Mouse (Mus musculus): ENCODE results near the gene Larp4.

Gene Larp4

DNA sequence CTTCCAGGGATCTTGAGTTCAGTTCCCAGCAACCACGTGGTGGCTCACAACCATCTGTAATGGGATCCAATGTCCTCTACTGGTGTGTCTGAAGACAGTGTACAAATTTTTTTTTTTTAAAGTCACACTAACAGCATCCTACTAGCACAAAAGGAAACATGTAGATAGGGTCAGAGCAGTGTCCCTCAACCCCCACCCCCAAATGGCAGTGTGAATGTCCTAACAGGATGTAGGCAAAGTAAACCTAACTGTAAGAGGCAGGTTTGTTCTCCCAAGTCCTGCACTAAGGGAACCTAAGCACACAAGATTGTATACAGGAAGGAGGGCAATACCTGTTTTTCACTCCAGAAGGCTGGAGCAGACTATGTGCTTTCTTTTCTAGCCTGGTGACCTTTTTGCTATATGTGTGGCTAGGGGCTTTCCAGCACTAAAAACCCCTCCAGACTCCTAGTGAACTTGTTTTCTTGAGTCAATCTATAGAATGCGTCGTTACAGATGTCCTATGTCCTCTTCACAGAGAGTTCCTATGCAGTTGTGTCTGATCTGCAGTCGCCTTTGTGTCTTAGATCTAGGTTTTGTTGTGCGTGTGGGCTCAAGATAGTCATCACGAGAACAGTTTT, 48.5 kb downstream of the Larp4 start:
- no peak for DNase-seq

DNA sequence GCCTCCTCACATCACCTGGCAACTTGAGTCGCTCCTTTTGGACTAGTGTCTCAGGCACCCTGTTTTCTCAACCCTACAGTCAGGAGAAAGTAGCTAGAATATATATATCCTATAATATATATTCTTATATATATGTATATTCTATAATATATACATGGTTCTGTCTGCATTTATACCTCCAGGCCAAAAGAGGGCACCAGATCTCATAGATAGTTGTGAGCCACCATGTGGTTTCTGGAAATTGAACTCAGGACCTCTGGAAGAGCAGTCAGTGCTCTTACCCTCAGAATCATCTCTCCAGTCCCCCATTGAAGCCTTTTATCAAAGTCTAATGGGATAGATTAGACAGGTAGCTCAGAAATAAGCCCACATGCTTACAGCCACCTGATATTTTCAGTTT, 51.3 kb downstream of the Larp4 start:
- DNase-seq, result no peak

DNA sequence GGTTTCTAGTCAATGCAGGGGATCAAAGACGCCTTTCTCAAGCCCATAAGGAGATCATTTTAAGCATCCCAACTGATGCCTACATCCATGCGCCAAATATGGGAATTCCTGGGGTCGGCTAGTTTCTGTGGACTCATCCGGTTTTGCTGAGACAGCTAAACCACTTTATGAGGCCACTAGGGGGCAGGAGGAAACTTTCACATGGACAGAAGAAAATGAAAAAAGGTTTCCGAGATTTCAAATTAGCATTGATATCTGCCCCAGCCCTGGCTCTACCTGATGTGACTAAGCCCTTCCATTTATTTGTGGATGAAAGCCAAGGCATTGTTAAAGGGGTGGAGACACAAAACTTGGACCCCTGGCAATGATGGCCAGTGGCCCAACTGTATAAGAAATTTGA, 53.1 kb downstream of the Larp4 start:
- DNase-seq, result peak; percentile 45

DNA sequence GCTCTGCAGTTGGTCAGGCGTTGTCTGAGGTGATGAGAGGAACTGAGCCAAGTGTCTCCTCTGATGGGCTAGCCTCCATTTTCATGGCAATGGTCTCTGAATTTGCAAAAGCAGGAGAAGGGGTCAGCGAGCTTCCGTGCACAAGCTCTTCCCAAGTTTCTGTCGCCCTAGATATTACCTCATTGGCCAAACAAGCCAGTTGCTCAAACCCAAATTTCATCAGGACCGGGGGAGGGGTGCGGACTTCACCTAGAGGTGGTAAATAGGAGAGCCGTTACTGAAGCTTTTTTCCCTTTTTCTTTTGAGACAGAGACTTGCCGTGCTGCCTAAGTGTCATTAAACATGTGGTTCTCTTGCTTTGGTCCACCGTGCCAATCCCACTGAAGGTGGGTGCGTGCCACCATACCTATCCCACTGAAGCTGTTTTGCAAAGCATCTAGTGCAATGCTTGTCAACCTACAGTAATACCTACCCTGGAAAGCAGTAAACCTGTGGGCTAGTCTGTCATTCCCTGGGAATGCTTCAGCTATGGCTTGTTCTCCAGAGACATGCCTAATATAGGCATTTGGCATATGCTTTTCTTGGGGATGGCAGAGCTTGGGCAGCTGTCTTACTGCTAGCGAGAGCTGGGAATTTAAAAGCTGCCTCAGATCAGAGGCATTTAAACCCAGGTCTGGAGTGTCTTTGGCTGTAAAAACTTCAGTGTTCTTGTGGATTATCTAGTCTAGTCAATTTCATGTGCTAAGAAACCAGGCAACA, 55.4 kb downstream of the Larp4 start:
- no peak for DNase-seq

DNA sequence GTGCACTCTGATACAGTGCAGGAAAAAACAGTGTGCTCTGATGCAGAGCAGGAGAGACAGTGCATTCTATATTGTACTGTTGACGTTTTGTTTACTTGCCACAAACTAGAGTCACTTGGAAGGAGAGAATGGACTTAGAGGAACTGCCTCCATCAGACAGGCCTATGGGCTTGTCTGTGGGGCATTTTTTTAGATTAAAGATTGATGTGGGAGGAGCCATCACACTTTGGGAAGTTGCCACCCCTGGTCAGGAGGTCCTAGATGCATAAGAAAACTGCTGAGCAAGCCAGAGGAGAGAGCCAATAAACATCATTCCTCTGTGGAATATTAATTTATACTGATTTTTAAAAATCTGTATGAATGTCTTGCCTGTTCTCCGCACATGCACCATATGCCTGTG, 58.3 kb downstream of the Larp4 start:
- DNase-seq, result no peak

DNA sequence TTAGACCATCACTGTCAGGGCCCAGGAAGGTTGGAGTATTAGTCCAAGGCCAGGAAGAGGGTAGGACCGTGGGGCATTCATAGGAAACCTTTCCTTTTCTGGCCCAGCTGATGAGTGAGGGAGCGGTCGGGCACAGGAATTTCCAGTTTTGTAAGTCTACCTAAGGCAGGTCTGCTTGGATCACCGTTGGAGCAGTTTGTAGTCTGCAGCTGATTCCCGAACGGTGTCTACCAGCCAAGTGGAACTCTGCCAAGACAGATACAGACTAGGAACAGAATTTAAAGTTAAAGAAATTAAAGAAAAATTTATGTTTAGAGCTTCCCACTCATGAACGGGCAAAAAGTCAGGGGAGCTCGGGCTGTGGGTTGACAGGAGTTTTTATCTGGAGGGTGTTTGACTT, 59.6 kb downstream of the Larp4 start:
- DNase-seq, result no peak

DNA sequence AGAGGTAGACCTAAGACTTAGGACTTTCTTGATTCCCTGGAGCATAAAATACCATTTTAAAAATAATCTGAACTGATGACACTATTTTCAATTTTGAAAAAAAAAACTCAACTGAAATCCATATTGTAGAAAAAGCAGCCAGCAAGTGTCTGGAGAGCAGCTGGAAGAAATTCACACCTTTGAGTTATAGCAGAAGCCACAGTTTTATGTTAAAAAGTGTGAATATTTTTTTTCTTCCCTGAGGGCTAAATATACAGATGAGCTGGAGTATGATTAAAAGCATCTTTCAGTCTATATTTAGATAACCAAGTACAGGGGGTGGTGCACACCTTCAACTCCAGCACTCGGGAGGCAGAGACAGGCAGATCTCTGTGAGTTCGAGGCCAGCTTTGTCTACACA, 60.0 kb downstream of the Larp4 start:
- DNase-seq, result no peak

DNA sequence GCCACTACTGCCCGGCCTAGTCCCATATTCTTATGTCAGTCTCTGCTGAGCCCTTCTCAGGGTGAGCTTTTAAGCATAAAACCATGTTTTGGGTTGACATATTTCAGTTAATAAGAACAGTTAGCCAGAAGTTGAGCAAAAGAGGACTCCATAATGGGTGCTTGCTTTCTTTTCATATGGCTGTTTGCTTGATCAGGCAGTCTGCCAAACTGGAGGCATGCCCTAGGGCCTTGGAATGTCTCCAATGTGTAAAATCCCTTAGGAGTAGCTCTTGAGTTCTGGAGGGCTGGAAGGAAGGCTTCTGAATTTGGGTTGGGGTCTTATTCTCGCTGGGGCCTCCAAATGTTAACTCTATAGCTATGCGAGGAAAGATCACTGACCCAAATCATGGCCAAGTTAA, 62.7 kb downstream of the Larp4 start:
- DNase-seq, result no peak

DNA sequence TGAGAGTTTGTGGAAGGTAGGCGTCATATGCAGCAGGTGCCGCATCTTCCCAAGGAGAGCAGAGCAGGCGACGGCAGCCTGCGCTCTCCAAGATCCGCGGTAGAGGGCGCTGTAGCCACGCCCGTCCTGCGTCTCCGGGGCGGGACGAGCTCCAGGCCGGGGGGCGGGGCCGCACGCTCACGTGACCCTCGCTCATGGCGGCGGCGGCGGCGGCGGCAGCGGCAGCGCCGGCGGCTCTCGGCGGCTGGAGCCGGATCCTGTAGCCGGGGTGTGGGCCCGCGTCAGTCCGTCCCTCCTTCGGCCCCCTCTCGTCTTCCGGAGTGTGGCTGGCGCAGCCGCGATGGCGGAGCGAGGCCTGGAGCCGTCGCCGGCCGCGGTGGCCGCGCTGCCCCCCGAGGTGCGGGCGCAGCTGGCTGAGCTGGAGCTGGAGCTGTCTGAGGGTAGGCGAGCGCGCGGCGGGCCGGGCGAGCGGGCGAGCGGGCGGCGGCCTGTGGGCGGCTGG, 68.7 kb downstream of the Larp4 start, which contains the start of gene Dip2b:
TSS of gene Dip2b (plus strand) at position 195 of the 502 bp plus-strand sequence.
- peak; percentile 98 for DNase-seq

DNA sequence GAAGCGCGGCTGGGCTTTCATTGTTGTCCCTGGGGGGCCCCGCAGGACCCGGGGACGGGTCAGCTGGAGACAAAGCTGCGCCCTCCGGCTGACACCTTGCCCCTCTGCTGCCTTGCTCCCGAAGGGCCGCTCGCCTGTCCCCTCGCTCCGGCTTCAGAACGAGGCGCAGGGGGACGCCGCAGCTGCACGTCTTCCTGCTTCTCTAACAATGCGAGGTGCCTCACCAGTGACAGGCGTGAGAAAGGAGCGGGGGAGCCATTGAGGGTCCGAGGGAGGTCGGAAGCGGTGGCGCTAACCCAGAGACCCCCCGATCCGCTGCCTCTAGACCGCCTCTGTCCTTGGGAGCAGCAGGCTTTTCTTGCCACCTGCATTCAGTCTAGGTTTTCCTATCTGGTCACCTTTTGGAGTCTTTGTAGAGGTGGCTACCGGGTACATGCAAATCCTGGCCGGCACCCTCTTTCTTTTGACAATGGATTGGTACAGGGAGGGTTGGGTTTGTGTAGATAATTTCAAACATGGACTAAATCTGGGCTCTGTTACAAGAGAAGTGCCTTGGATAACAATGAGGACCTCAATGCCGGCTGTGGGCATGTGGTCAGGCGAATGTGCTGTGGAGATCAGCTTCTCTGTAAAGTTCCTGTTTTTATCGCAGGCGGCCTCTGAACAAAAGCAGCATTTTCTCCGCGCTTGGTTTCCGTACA, 69.3 kb downstream of the Larp4 start:
- peak; percentile 69 for DNase-seq

DNA sequence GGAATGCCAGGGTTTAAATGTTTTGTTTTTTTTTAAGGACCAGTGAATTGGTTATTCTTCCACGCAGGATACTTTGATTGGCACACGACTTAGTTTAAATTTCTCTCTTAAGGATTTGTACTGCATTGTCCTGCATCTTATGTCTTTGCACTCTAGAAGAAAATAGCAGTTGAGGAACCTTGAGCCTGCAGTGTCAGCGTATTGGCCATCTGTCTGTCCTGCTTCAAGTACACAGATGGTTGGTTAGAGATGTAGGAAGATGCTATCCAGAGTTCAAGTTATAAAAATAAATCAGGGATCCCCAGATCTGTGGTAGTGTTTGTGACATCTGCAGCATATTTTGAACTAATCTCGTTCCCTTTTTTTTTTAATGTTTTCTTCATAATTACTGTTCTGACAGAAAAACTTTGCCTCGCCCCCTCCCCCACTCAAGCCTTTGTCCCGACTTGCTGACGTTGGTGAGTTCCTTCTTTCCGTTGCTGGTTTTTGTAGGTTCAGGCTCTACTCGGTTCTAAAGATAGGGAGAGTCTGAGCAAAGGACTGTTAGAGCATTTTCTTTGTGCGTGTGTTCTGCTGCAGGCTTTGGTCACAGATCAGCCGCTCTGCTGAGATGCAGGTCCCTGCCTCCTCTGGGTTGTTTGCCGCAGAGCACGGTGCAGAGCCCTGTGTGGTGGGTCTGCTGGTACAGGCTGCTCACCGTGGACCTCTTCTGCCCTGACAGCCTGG, 70.8 kb downstream of the Larp4 start:
- DNase-seq, result no peak

DNA sequence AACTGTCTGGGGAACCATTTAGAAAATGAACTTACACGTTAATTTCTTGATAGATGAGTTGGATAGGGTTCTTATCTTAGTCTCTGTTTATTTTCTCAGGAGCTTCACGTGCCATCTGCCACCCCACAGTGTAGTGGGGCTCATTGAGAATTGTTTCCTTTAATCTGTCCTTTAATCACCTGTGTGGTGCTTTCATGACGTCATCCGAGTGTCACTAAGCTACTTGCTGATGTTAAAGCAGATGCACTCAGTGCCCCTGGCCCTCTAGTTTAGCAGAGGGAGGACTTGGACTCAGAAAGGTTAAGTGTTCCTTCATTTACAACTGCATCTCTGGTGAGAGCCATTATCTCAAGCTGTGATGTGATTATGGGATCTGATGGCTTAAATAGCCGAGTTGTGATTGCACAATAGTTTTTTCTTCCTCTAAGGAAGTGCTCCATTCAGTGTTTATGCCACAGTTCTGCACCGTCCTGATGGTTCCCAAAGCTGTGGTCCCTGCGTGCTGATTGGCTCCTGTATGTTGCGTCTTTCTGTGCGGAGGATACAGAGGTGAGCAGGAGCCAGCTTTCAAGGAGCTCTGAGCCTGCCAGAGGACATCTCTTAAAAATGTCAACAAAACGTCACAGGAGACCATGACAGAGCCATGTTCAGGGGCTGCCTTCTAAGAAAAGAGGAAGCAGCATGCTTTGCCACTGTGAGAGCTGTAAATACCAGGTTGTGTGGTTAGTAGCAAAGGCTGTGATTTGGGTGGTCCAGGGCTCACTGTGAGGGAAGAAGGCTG, 71.6 kb downstream of the Larp4 start:
- no peak for DNase-seq

DNA sequence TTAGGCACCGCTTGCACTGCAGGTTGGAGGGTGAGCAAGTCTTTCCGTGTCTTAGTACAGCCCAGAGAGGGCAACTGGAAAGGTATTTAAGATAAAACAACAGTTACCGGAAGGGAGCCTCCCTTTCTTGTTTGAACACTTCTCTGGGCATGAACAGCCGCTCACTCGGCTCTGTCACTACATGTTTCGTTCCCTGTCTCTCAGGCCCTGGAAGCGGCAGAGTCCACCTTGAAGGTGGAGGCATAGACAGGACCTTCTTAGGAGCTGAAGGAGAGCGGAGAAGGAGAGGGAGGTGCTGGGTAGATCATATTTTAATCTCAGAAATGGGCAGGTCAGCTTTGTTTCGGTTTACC, 72.2 kb downstream of the Larp4 start:
- no peak for DNase-seq

DNA sequence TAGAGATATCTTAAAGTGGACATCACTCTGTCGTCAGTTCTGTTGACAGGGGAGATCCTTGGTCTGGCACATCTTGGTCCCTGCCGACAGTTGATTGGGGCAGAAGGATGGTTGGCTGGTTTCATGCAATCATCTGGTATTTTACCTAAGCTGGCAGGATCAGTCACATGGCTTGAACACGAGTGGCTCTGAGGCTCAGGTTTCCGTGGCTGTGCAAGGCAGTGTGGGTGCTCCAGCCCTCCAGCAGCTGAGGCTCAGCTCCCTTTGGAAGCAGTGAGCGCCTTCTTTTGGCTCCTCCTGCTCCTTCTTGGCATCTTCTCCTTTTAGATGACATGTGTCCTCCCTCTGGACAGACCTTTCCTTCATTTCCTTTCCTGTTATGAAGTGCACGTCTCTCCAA, 75.7 kb downstream of the Larp4 start:
- DNase-seq, result no peak

DNA sequence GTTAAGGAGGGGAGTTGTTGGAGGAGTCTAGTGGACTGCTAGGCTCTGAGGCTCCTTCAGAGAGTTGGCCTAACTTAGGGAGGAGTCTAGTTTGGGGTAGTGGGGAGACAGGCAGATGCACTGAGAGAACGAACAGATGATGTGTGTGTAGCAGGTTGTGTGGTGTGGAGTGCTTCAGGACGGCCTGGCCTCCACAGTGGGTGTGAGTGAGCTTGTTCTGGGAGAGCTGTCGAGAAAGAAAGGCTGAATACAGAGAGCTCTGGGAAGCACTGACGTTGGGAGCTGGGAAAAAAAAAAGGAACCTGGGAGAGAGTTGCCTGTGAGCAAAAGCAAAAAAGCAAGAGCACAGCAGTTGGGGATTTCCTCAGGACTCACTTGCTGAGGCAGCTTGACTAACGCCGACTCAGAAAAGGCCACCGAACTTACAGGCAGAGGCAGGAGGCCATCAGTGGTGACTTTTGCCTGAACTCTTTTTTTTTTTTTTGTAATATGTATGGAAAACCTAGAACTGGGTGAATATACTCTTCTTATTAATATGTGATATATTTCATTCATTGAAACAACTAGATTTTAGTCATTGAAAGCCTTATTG, 79.7 kb downstream of the Larp4 start:
- DNase-seq, result no peak

DNA sequence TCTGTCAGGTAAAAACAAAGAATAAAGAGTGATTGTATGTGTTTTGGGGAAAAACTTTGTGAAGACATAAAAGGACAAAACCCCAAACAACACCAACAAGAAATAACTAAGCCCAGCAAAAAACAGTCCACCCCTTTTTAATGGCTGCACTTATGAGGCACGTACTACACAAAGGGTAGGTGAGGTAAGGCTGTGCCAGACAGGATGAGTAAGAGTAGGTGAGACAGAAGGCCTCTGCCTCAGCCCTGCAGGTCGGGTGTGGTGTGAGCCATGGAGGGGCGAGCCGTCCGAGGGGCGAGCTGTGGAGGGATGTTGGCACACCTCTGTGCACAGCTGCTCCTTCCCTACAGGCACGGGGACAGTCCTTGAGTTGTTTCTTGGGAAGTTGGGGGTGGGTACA, 81.1 kb downstream of the Larp4 start:
- no peak for DNase-seq

DNA sequence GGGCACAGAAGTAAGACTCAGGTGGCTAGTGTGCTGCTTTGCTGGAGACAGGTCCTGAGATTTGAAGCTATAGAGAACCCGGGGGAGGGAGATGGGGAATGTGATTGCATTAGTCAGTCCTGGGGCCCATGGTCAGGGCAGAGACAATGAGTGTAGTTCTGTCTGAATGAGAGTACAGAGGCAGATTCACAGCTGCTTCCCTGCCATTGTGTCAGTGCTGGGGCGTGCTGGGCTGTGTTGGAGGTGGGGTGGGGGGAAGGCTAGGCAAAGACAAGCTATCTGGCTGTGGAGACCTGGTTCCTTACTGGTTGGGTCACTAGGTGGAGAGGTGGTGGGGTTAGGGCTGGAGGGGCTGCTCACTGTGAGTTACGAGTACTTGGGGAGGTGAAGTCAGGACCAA, 82.9 kb downstream of the Larp4 start:
- no peak for DNase-seq

DNA sequence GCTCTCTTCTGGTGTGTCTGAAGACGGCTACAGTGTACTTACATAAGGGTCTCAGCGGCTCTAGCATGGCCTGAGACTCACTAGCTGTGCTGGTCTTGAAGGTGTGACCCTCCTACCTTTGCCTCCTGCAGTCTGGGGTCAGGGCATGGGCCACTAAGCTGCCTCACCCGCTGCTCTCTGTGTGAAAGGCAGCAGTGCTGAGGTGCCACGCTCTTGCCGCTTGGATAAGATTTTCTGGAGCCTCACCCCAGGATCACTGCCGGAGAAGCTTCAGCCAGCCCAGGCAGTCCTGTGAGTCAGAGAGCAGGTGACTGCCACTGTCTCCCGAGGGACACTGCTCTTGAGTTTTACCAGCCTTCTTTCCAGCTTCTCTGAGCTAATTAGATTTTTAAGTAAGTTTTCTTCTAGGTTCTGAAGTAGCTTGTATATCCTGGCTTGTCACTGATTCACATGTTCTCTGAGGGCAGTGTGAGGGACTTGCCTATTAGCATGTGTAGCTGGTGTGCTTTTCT, 86.6 kb downstream of the Larp4 start:
- DNase-seq, result no peak

DNA sequence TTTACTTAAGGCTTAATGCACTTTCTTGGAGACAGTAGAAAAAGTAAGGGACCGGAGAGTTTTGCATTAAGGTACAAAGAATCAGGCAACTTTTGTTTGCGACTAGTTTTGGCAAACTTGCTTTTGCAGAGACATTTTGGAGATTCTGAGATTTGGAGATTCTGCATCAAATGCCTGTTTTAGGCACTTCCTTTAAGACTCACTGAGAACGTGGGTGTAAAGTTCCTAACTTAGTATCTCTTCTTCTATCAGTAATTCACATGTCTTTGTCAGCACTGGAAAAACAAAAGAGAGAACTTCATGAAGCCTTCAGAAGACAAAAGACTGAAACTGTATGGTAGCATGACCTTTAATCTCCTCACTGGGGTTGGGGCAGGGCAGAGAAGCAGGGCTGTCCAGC, 87.8 kb downstream of the Larp4 start:
- no peak for DNase-seq

DNA sequence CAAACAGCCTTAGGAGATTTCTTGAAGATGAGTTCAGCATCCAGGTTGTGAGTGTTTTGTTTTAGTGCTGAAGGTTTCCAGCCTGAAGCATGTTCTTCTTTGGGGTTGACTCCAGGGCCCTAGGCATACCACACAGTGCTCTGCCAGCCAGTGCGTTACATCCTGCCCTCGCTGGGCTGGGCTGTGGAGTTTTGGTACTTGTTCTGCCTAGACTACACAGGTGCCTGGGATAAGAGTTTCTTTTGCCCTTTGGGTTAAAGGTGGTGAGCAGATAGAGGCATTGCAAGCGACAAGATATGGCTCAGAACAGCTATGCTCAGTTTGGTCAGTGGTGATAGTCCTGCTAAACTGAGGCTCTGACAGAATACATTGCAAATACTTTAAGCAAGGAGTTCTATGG, 88.3 kb downstream of the Larp4 start:
- no peak for DNase-seq

DNA sequence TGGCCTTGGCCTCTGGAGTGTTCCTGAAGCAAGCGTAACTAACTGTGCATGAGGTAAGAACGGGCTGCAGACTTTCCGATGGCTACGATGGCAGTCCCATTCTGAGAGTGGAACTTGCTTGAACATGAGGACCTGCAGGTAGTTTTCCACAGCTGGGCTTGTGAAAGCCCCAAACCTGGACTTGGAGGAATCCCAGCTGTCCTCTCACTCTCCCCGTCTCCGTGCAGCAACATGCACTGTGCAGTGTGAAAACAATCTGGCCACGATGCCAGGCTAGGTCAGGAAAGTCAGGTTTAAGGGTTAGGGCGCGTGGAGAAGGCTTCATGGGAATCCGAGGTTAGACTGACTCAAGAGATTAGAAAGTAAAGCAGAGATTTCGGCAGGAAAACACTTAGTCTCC, 89.0 kb downstream of the Larp4 start:
- no peak for DNase-seq

Data from kidney, adult 18-20 months (tissue).